Mouse (Mus musculus) cerebellum, adult 2 months (tissue): ENCODE results near the gene Wnt8b. TPM values are rescaled to one million over a fixed set of nuclear protein-coding genes. Genes with fewer than 3 reads are reported as not detected.

ENCODE experiments used
- DNase-seq, 2 experiments: peaks; one replicate each; pipeline ENCODE4 v3.0.0; 2021
- H3K27ac ChIP-seq: fragments of 200-500 bp; 2 replicates; pipeline ENCODE4 v1.5.1; 2012; ENCODE audit warnings: low read length, control low read depth, inconsistent platforms; ENCODE audit not compliant: insufficient read depth
- H3K27me3 ChIP-seq: fragments of 200-500 bp; 2 replicates; pipeline ENCODE4 v1.6.1; 2012; ENCODE audit warnings: inconsistent platforms, mild to moderate bottlenecking, low read length, moderate library complexity; ENCODE audit not compliant: control insufficient read depth, insufficient read depth
- H3K4me1 ChIP-seq: fragments of 200-500 bp; 2 replicates; pipeline ENCODE4 v1.6.1; 2011; ENCODE audit warnings: low read length; ENCODE audit not compliant: control insufficient read depth, insufficient read depth
- H3K4me3 ChIP-seq: fragments of 200-500 bp; replicated peaks from 2 replicates; pipeline ENCODE3; 2011; ENCODE audit warnings: mild to moderate bottlenecking, low read depth, low read length, control low read depth; ENCODE audit not compliant: insufficient read depth
- CTCF ChIP-seq: fragments of 200-500 bp; IDR thresholded peaks from 2 replicates; pipeline ENCODE4 v1.5.1; 2011; ENCODE audit warnings: low read depth, mild to moderate bottlenecking, control low read depth, low read length, moderate library complexity, borderline replicate concordance; ENCODE audit not compliant: insufficient read depth
- POLR2A ChIP-seq: fragments of 200-500 bp; IDR thresholded peaks from 2 replicates; pipeline ENCODE4 v1.6.1; 2011; ENCODE audit warnings: low read length, control low read depth, borderline replicate concordance; ENCODE audit not compliant: insufficient read depth
- WGBS: fragments of 180-500 bp; shearing (Covaris S2); methylation state at CpG from one replicate; pipeline ENCODE4 v1.1.7; 2018; 5-methylcytosine and 5-hydroxymethylcytosine counted together
- polyA plus RNA-seq: library from polyadenylated mRNA; depleted of rRNA; stranded (reverse); fragments of >200 nt; gene quantifications from 2 replicates; pipeline ENCODE4 v1.2.3, GENCODE M21; 2012

Wnt8b gene
- polyA plus RNA-seq, 1 experiment: 0.47 TPM

GRCm38 (mm10) chr19:44500240-44500639 is 7.0 kb downstream of the Wnt8b start:
- H3K4me3 ChIP-seq: no peak overlapping the region
- no peak overlapping the region for H3K27ac ChIP-seq
- TF ChIP-seq CTCF: no peak
- TF ChIP-seq POLR2A: no peak
- no peaks in the 10 kb centered on the region; the same call in 1 of the 2 replicates for H3K27me3 ChIP-seq
- DNase-seq: no peak
- 42% methylated on average over 5 of the region's 5 CpGs for whole genome bisulfite sequencing
- H3K4me1 ChIP-seq: no peaks in the 10 kb centered on the region

GRCm38 (mm10) chr19:44501925-44502324 is 8.7 kb downstream of the Wnt8b start:
- no peak for DNase-seq
- Histone ChIP-seq H3K27ac (no peak overlapping the region), H3K27me3 (no peaks in the 10 kb centered on the region; the same call in 1 of the 2 replicates), H3K4me3 (no peak overlapping the region), H3K4me1 (no peaks in the 10 kb centered on the region)
- WGBS: 82% methylated on average over 6 of the region's 6 CpGs
- TF ChIP-seq POLR2A (no peak), CTCF (no peak)

DNA sequence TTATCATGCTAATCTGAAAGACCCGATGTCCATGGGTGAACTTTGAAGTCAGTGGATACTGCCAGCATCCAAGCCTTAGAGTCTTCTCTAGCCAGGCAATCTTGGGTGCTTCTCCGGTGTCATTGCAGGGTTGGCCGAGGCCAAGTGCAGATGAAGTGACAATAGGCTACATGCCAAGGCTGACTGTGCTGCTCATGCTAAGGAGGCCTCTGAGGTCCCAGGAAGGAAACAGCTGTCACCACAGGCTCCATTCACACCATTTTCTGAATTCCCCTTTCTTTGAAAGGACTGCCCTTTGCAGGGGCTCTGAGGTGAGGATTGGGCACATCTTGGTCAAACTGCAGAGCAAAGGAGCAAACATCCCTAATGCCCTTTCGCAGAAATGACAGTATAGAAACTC is 9.5 kb downstream of the Wnt8b start:
- 49% methylated on average over 4 of the region's 4 CpGs for WGBS
- no peak for TF ChIP-seq CTCF
- TF ChIP-seq POLR2A: no peak
- Histone ChIP-seq H3K27me3 (no peaks in the 10 kb centered on the region; the same call in 1 of the 2 replicates), H3K27ac (no peak overlapping the region), H3K4me3 (no peak overlapping the region), H3K4me1 (no peaks in the 10 kb centered on the region)
- DNase-seq: no peak

- Histone ChIP-seq H3K27me3 (no peaks in the 10 kb centered on the region; the same call in 1 of the 2 replicates), H3K27ac (no peak overlapping the region), H3K4me3 (no peak overlapping the region), H3K4me1 (peaks cover 3% of the 10 kb centered on the region; the same call in 1 of the 2 replicates)
- no peak for DNase-seq
- TF ChIP-seq POLR2A (no peak), CTCF (no peak)
- WGBS: 6% methylated on average over 12 of the region's 12 CpGs
Measured at GRCm38 (mm10) chr19:44510534-44511175, 17.4 kb downstream of the Wnt8b start.

DNA sequence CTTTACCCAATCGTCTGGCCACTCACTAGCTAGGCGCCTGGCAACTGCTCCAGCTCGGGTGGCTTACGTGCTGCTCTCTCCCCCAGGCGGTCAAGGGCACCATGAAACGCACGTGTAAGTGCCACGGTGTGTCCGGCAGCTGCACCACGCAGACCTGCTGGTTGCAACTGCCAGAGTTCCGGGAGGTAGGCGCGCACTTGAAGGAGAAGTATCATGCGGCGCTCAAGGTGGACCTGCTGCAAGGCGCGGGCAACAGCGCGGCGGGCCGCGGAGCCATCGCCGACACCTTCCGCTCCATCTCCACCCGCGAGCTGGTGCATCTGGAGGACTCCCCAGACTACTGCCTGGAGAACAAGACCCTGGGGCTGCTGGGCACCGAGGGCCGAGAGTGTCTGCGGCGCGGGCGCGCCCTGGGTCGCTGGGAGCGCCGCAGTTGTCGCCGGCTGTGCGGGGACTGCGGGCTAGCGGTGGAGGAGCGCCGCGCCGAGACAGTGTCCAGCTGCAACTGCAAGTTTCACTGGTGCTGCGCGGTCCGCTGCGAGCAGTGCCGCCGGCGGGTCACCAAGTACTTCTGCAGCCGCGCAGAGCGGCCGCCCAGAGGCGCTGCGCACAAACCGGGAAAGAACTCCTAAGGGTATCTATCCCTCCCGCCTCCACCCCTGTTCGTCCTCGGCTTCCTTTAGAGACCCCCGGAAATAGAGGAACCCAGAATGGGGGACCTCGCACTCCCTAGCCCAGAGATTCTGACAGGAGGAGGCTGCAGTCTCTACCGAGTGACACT is 18.4 kb downstream of the Wnt8b start:
- no peak for TF ChIP-seq POLR2A
- no peak for TF ChIP-seq CTCF
- H3K27me3 ChIP-seq: no peaks in the 10 kb centered on the region; the same call in 1 of the 2 replicates
- DNase-seq: peak in 1 of 2 experiments; percentile 17
- peaks cover 3% of the 10 kb centered on the region; the same call in 1 of the 2 replicates for H3K4me1 ChIP-seq
- under 1% methylated on average over 66 of the region's 66 CpGs for WGBS
- H3K4me3 ChIP-seq: peak overlapping the region; percentile 12
- H3K27ac ChIP-seq: no peak overlapping the region

- no peak for DNase-seq
- no peak overlapping the region for H3K4me3 ChIP-seq
- H3K27ac ChIP-seq: no peak overlapping the region
- 35% methylated on average over 5 of the region's 5 CpGs for WGBS
- H3K27me3 ChIP-seq: no peaks in the 10 kb centered on the region; the same call in 1 of the 2 replicates
- peaks cover 3% of the 10 kb centered on the region; the same call in 1 of the 2 replicates for H3K4me1 ChIP-seq
- TF ChIP-seq POLR2A (no peak), CTCF (no peak)
Measured at GRCm38 (mm10) chr19:44512601-44513000, 19.3 kb downstream of the Wnt8b start.

- 21% methylated on average over 11 of the region's 11 CpGs for WGBS
- Histone ChIP-seq H3K4me1 (peaks cover 3% of the 10 kb centered on the region; the same call in 1 of the 2 replicates), H3K27me3 (no peaks in the 10 kb centered on the region; the same call in 1 of the 2 replicates), H3K27ac (no peak overlapping the region), H3K4me3 (no peak overlapping the region)
- no peak for DNase-seq
- no peak for TF ChIP-seq CTCF
- no peak for TF ChIP-seq POLR2A
Measured at GRCm38 (mm10) chr19:44513054-44513833, 20.0 kb downstream of the Wnt8b start.
